Mouse (Mus musculus) forebrain, postnatal 0 days (tissue): ENCODE data around the gene Fam43b. TPM values are rescaled to one million over a fixed set of nuclear protein-coding genes. Genes with fewer than 3 reads are reported as not detected.

Experiments used
- ATAC-seq: fragments of 200-750 bp; cut with Nextera tagmentation; 2 replicates; pipeline ENCODE4 v1.8.0; 2017; ENCODE audit warnings: mild to moderate bottlenecking, moderate library complexity
- DNase-seq: peaks from one replicate; pipeline ENCODE4 v3.0.0-alpha.2; 2015
- H3K27ac ChIP-seq: fragments of 300-500 bp; sonication (generic); 2 replicates; pipeline ENCODE4 v1.5.1; 2014; ENCODE audit warnings: low read depth, mild to moderate bottlenecking, antibody characterized with exemption, low read length, moderate library complexity, mixed read lengths
- H3K27me3 ChIP-seq: fragments of 300-500 bp; sonication (generic); 2 replicates; pipeline ENCODE4 v1.6.1; 2014; ENCODE audit warnings: mild to moderate bottlenecking, low read length, mixed read lengths; ENCODE audit not compliant: insufficient read depth
- H3K36me3 ChIP-seq: fragments of 300-500 bp; sonication (generic); 2 replicates; pipeline ENCODE4 v1.6.1; 2014; ENCODE audit warnings: mild to moderate bottlenecking, moderate library complexity; ENCODE audit not compliant: insufficient read depth
- H3K4me1 ChIP-seq: fragments of 300-500 bp; sonication (generic); 2 replicates; pipeline ENCODE4 v1.6.1; 2014; ENCODE audit warnings: antibody characterized with exemption; ENCODE audit not compliant: insufficient read depth
- H3K4me2 ChIP-seq: fragments of 300-500 bp; sonication (generic); 2 replicates; pipeline ENCODE4 v1.6.1; 2014; ENCODE audit warnings: low read depth, mild to moderate bottlenecking, moderate library complexity
- H3K4me3 ChIP-seq: fragments of 300-500 bp; sonication (generic); 2 replicates; pipeline ENCODE4 v1.5.1; 2014; ENCODE audit warnings: low read depth, low read length, mixed read lengths
- H3K9ac ChIP-seq: fragments of 300-500 bp; sonication (generic); 2 replicates; pipeline ENCODE4 v1.6.1; 2014; ENCODE audit warnings: mild to moderate bottlenecking
- H3K9me3 ChIP-seq: fragments of 300-500 bp; sonication (generic); 2 replicates; pipeline ENCODE4 v1.6.1; 2016; ENCODE audit warnings: low read length
- CTCF ChIP-seq: sonication (generic); IDR thresholded peaks from 2 replicates; pipeline ENCODE4 v1.5.1; 2016; ENCODE audit warnings: antibody characterized with exemption, control low read depth, low read depth
- WGBS: fragments of 180-500 bp; shearing (Covaris S2); extraction: QIAGEN DNeasy Blood & Tissue Kit; methylation state at CpG from one replicate; pipeline ENCODE4 v1.1.7; 2014; 5-methylcytosine and 5-hydroxymethylcytosine counted together
- polyA plus RNA-seq: library from polyadenylated mRNA; unstranded; fragments of >200 nt; fragmentation: Nextera tagmentation; extraction: Ambion mirVana; gene quantifications from 2 replicates; pipeline ENCODE4 v1.2.1, GENCODE M21; 2015
- total RNA-seq: library from RNA; depleted of rRNA; stranded (reverse); fragments of >200 nt; gene quantifications from 2 replicates; pipeline ENCODE4 v1.2.3, GENCODE M21; 2014; rRNA removed

Gene Fam43b
- total RNA-seq (11.9 and 14.7 TPM in 2 replicates), polyA plus RNA-seq (18.9 and 22.6 TPM in 2 replicates)

DNA sequence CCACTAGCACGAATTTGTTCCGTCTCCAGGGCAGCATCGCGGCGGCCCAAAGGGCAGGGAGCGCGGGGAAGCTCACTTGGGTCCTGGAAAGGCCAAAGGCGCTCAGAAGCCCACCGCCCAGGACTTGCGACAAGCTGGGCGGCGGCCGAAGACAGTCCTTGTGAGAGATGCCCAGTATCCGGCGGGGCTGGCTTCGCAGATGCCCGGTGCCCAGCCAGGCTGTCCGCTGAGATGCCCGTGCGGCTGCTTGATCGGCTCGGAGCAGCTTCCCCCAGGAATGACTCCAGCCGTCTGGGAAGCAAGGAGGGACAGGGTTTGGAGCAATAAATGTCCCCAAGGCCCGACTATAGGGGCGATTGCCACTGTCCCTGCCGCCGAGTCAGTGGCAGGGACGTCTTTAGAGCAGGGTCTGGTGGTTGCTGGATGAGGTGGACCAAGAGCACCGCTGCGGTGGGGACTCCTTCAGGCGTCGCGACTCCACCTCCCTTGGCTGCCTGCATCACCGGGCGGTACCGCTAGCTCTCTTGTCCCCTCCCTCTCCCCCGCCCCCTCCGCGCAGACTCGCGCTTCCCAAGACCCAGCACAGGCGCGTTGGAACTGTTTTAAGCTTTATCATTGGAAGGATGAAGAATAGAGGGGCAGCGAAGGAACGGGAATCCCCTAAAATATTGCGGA, at the start of gene Fam43b:
Fam43b (minus strand) TSS at position 558 of the 675 bp plus-strand sequence.
- DNase-seq (peak; percentile 89), ATAC-seq (peak; percentile 87)
- Histone ChIP-seq H3K4me1 (peaks cover 12% of the 10 kb centered on the region; the same call in 1 of the 2 replicates), H3K9me3 (no peaks in the 10 kb centered on the region), H3K4me3 (peak within 1 kb of the TSS; percentile 54), H3K27ac (peak within 1 kb of the TSS; percentile 46), H3K27me3 (peaks cover 26% of the 10 kb centered on the region), H3K9ac (peak within 1 kb of the TSS; percentile 67), H3K4me2 (peak within 1 kb of the TSS; percentile 90), H3K36me3 (no peaks in the 10 kb centered on the region)
- TF ChIP-seq CTCF = peak; percentile 29; the same call in 1 of the 2 replicates
- under 1% methylated on average over 45 of the region's 46 CpGs for WGBS

DNA sequence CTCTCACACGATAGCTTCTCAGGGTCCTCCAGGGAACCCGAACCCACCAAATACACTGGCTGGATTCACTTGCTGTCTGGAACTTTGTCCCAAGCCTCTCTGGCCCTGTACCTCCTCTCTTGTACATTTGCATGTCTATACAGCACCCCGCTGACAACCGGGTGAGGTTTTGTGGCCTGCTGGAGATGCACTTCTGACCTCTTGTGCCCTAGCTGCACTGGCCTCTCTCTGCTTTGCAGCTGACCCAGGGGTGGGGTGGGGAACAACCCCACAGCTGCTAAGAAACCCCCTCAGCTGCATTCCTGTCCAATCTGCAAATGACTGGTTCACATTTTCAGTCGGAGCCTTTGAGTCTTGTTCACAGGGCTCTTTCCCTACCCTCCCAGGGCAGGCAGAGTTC, 48.6 kb upstream of the Fam43b start:
- Histone ChIP-seq H3K9ac (no peak overlapping the region), H3K27ac (no peak overlapping the region), H3K4me1 (peaks cover 11% of the 10 kb centered on the region; the same call in 1 of the 2 replicates), H3K27me3 (no peaks in the 10 kb centered on the region), H3K4me2 (no peak overlapping the region), H3K9me3 (no peaks in the 10 kb centered on the region), H3K4me3 (no peak overlapping the region), H3K36me3 (peaks cover 24% of the 10 kb centered on the region)
- 14% methylated on average over 5 of the region's 5 CpGs for WGBS
- DNase-seq (no peak), ATAC-seq (no peak)
- no peak for TF ChIP-seq CTCF

DNA sequence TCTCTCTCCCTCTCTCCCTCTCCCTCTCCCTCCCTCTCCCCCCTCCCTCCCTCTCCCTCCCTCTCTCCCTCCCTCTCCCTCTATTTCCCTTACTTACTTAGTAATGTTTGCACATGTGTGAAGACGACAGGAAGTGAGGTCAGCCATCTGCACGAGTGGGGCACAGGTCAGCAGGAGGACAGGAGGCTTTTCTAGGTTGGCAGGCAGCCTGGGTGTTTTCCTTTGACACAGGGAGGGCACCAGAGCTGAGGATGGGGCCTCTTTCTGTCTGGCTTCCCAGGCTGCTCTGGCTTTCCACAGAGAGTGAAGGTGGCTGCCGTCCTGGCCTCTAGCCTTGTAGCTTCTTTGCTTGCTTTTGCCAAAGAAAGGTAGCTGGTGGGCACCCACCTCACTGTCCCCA, 43.7 kb upstream of the Fam43b start:
- Histone ChIP-seq H3K4me2 (no peak overlapping the region), H3K4me3 (no peak overlapping the region), H3K9ac (no peak overlapping the region), H3K4me1 (peaks cover 9% of the 10 kb centered on the region; the same call in 1 of the 2 replicates), H3K27ac (no peak overlapping the region), H3K36me3 (peaks cover 57% of the 10 kb centered on the region), H3K27me3 (no peaks in the 10 kb centered on the region), H3K9me3 (no peaks in the 10 kb centered on the region)
- no peak for TF ChIP-seq CTCF
- 84% methylated on average over 2 of the region's 3 CpGs for WGBS
- DNase-seq (no peak), ATAC-seq (no peak)

DNA sequence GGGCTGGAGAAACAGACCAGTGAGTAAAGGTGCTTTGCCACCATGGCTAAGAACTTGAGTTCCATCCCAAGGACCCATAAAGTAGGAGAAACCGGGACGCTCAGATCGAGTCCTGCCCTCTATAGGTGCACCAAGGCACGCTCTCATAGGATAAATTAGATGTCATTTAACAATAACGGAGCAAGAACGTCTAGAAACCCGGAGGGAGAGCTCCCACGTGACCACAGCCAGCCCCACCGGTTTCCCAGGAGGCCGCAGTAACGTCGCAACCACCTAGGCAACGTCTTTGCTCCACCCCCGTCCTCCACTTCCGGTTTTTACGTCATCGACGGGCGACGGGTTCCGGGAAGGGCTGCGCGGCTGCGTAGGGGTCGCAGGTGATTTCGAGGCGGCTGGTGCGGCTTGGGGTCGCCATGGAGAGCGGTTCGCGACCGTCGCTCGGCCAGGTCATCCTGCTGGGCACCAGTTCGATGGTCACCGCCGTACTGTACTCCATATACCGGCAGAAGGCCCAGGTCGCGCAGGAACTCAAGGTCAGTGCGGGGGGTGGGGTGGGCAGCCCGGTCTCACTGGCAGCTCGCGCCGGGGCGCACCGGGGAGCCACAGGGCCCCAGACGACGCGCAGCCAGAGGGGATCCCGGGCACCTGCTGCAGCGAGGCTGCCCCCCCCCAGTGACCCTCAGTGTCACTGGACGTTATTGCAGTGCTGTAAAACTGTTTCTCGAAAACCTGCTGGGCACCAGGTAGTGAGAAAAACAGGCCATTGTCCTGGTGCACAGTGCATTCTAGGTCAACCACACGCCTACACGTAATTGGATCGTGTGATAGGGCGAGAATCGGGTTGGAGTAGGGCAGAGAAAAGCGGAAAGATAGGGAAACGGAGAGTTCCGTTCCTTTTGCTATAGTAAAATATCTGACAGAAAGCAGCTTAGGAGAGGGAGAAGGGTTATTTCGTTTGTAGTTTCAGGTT, 38.3 kb upstream of the Fam43b start, which contains the start of gene Mul1:
Mul1 (plus strand) TSS at position 325 of the 970 bp plus-strand sequence.
- H3K9me3 ChIP-seq = no peaks in the 10 kb centered on the region
- TF ChIP-seq CTCF = peak; percentile 45
- 2% methylated on average over 64 of the region's 64 CpGs for WGBS

DNA sequence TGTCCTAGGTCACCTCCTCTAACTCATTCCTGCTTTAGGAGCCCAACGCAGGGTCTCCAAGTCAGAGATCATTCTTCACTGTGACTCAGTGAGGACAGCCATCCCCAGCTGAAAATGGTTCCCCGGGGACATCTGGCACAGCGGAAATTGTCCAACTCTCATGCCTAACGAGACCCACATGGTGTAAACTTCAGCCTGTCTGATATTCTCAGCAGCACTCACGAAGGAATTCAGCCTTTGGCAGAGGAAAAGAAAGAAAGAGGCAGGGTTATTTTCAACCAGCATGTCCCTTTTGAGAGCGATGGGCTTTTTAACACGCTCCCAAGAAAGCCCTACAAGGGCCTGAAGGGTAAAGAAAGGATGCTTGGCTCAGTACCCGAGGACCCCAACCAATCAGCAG, 35.0 kb upstream of the Fam43b start:
- Histone ChIP-seq H3K9me3 (no peaks in the 10 kb centered on the region), H3K4me2 (no peak overlapping the region), H3K4me1 (peaks cover 10% of the 10 kb centered on the region; the same call in 1 of the 2 replicates), H3K27ac (no peak overlapping the region), H3K36me3 (no peaks in the 10 kb centered on the region; the same call in 1 of the 2 replicates), H3K9ac (no peak overlapping the region), H3K27me3 (no peaks in the 10 kb centered on the region), H3K4me3 (no peak overlapping the region)
- DNase-seq = no peak
- TF ChIP-seq CTCF = no peak
- no peak for ATAC-seq
- WGBS = 42% methylated on average over 8 of the region's 8 CpGs

More for the DNA sequence above, 38.3 kb upstream of the Fam43b start, which contains the start of gene Mul1:
- DNase-seq (peak; percentile 97), ATAC-seq (peak; percentile 97)
- Histone ChIP-seq H3K4me2 (peak within 1 kb of the TSS; percentile 89), H3K4me1 (peaks cover 10% of the 10 kb centered on the region; the same call in 1 of the 2 replicates), H3K4me3 (peak within 1 kb of the TSS; percentile 92), H3K27ac (peak within 1 kb of the TSS; percentile 82), H3K36me3 (peaks cover 31% of the 10 kb centered on the region), H3K27me3 (no peaks in the 10 kb centered on the region), H3K9ac (peak within 1 kb of the TSS; percentile 76)

DNA sequence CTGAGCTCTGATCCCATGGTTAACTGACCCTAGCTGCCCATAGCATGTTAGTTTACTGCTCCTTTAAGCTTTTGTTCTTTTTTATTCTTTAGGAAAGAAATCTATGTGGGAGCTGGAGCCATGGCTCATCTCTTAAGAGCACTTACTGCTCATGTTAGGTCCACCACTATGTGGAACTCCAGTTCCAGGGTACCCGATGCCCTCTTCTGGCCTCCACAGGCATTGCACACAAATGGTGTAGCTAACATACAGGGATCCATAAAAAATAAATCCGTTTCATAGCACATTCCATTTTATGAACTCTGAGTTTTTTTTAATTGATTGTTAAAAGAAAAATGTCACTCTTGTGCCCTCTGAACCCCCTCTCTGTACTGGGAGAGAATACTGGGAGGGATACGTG, 33.5 kb upstream of the Fam43b start:
- no peak overlapping the region for H3K4me3 ChIP-seq
- DNase-seq (peak; percentile 64), ATAC-seq (no peak)
- H3K9ac ChIP-seq = no peak overlapping the region
- no peak overlapping the region for H3K27ac ChIP-seq
- H3K36me3 ChIP-seq = no peaks in the 10 kb centered on the region
- H3K27me3 ChIP-seq = no peaks in the 10 kb centered on the region
- no peak overlapping the region for H3K4me2 ChIP-seq
- no peaks in the 10 kb centered on the region for H3K9me3 ChIP-seq
- no peaks in the 10 kb centered on the region for H3K4me1 ChIP-seq
- 40% methylated on average over 3 of the region's 3 CpGs for WGBS
- peak; percentile 76 for TF ChIP-seq CTCF
